Mouse (Mus musculus): Measurements from ENCODE around the gene Tubg1. TPM values are rescaled to one million over a fixed set of nuclear protein-coding genes. Genes with fewer than 3 reads are reported as not detected.
A peak's percentile ranks its signal among the peaks of the same experiment; 100 is the strongest.
"Not testable (repeated sequence)": the region's sequence is repeated elsewhere in the genome, so short reads cannot be mapped to it uniquely, and the experiment has no call there.

The Tubg1 gene
- total and polyA plus RNA-seq, 2 experiments: 7.6 to 11.9 TPM

DNA sequence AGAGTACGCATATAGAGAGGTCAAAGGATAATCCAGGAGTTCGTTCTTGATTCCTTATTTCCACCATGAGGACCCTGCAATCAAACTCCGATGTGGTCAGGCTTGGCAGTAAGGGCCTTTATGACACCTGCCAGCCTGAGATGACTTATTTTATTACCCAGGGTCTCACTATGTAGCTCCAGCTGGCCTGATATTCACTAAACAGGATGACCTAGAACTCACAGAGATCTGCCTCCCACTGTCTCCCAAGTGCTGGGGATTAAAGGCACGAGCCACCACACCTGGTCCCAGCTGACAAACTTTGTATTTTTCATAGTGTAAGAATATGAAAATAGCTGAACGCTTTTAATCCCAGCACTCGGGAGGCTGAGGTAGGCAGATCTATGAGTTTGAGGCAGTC, 35.4 kb downstream of the Tubg1 start:
- Histone ChIP-seq H3K4me1 (ENCODE audit: control insufficient read depth, insufficient read depth, low read length) (no peaks in the 10 kb centered on the region), H3K27ac (replicated peaks; ENCODE audit: insufficient read depth, low read depth, low read length) (no peak overlapping the region), H3K9ac (ENCODE audit: low read depth, low read length) (no peak overlapping the region), H3K36me3 (ENCODE audit: control insufficient read depth, insufficient read depth, low read length) (no peaks in the 10 kb centered on the region), H3K4me3 (ENCODE audit: insufficient read depth, low read depth, low read length) (no peak overlapping the region), H3K27me3 (ENCODE audit: control insufficient read depth, insufficient read depth, low read length) (no peaks in the 10 kb centered on the region), H3K79me2 (ENCODE audit: control insufficient read depth, insufficient read depth, low read length) (no peaks in the 10 kb centered on the region)
- 84% methylated on average over 6 of the region's 6 CpGs for WGBS
- DNase-seq (ENCODE audit: extremely low read depth, low read depth, low spot score): no peak
- TF ChIP-seq CTCF (IDR thresholded peaks at IDR 0.05; ENCODE audit: low read depth, low read length) (no peak), POLR2A (IDR thresholded peaks at IDR 0.05; ENCODE audit: extremely low read depth, insufficient read depth, low read length) (no peak)

DNA sequence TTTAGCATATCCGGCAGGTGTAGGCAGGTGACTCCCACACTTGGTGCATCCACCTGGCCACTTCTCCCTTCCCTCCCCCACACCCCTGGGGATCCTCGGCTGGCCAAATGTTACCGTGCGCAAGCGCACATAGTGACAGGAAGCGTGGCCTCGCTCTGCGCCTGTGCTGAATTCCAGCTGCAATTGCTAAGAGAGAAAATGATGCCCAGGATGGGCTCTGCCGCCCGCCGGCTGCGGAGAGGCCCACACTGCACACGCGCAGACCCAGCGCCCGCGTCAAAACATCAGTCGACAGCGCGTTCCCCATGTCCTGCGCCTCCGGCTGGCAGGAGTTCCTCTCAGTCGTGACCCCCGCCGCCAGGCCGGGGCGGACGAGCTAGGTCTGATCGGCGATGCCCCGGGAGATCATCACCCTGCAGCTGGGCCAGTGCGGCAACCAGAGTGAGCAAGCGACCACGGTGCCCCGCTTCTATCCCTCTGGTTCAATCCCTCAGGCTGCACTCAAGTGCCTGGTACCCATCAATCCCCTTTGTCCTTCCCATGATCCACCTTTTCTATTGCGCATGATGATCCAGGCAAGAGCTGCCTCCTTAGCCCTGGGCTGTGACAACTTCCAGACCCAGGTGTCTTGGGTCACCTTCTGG, 36.1 kb downstream of the Tubg1 start, which contains the start of gene Tubg2:
TSS of gene Tubg2 (plus strand) at position 180 of the 644 bp plus-strand sequence.
- Histone ChIP-seq H3K9ac (ENCODE audit: low read depth, low read length) (peak within 1 kb of the TSS; percentile 24), H3K36me3 (ENCODE audit: control insufficient read depth, insufficient read depth, low read length) (no peaks in the 10 kb centered on the region), H3K79me2 (ENCODE audit: control insufficient read depth, insufficient read depth, low read length) (no peaks in the 10 kb centered on the region), H3K4me1 (ENCODE audit: control insufficient read depth, insufficient read depth, low read length) (no peaks in the 10 kb centered on the region), H3K27me3 (ENCODE audit: control insufficient read depth, insufficient read depth, low read length) (no peaks in the 10 kb centered on the region), H3K4me3 (ENCODE audit: insufficient read depth, low read depth, low read length) (peak within 1 kb of the TSS; percentile 48; the same call in 1 of the 2 replicates), H3K27ac (replicated peaks; ENCODE audit: insufficient read depth, low read depth, low read length) (no peak within 1 kb of the TSS)
- no peak for DNase-seq (ENCODE audit: extremely low read depth, low read depth, low spot score)
- 8% methylated on average over 36 of the region's 36 CpGs for WGBS
- TF ChIP-seq CTCF (IDR thresholded peaks at IDR 0.05; ENCODE audit: low read depth, low read length): no peak
- TF ChIP-seq POLR2A (IDR thresholded peaks at IDR 0.05; ENCODE audit: extremely low read depth, insufficient read depth, low read length): no peak

DNA sequence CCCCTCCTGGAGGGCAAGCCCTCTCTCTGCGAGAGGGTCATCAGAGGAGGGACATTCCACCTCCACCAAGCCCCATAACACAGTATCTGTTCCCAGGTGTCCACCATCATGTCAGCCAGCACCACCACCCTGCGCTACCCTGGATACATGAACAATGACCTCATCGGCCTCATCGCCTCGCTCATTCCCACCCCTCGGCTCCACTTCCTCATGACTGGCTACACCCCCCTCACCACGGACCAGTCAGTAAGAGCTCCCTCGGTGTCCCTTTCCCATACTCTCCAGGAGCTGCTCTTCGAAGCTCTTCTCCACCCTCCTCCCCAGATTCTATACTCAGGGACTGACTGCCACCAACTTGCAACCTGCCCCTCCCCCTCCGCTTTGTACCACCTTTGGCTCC, 40.4 kb downstream of the Tubg1 start:
- DNase-seq (ENCODE audit: extremely low read depth, low read depth, low spot score); H3K27me3 ChIP-seq (ENCODE audit: control insufficient read depth, insufficient read depth, low read length); H3K27ac ChIP-seq (replicated peaks; ENCODE audit: insufficient read depth, low read depth, low read length); H3K4me3 ChIP-seq (ENCODE audit: insufficient read depth, low read depth, low read length); H3K79me2 ChIP-seq (ENCODE audit: control insufficient read depth, insufficient read depth, low read length); H3K9ac ChIP-seq (ENCODE audit: low read depth, low read length); H3K4me1 ChIP-seq (ENCODE audit: control insufficient read depth, insufficient read depth, low read length): not testable (repeated sequence)
- WGBS: 86% methylated on average over 9 of the region's 10 CpGs
- peaks cover 12% of the 10 kb centered on the region for H3K36me3 ChIP-seq (ENCODE audit: control insufficient read depth, insufficient read depth, low read length)

DNA sequence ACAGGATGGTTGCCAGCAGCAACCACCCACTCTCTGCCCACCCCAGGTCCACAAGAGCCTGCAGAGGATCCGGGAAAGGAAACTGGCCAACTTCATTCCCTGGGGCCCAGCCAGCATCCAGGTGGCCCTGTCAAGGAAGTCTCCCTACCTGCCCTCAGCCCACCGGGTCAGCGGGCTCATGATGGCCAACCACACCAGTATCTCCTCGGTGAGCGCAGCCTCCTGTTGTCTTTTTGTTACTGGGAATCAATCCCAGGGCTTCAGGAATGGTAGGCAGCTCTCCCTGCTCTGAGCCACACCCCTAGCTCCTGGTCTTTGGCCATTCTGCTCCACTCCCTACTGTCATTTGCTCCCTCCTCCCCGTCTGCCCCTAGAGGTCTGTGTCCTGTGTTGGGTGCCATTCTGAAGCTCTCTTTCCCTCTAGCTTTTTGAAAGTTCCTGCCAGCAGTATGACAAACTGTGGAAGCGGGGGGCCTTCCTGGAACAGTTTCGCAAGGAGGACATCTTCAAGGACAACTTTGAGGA, 41.3 kb downstream of the Tubg1 start:
- not testable (repeated sequence) for H3K79me2 ChIP-seq (ENCODE audit: control insufficient read depth, insufficient read depth, low read length); H3K9ac ChIP-seq (ENCODE audit: low read depth, low read length); H3K27ac ChIP-seq (replicated peaks; ENCODE audit: insufficient read depth, low read depth, low read length); DNase-seq (ENCODE audit: extremely low read depth, low read depth, low spot score); H3K4me3 ChIP-seq (ENCODE audit: insufficient read depth, low read depth, low read length); H3K27me3 ChIP-seq (ENCODE audit: control insufficient read depth, insufficient read depth, low read length); H3K4me1 ChIP-seq (ENCODE audit: control insufficient read depth, insufficient read depth, low read length)
- peaks cover 19% of the 10 kb centered on the region for H3K36me3 ChIP-seq (ENCODE audit: control insufficient read depth, insufficient read depth, low read length)
- 83% methylated on average over 8 of the region's 8 CpGs for WGBS

DNA sequence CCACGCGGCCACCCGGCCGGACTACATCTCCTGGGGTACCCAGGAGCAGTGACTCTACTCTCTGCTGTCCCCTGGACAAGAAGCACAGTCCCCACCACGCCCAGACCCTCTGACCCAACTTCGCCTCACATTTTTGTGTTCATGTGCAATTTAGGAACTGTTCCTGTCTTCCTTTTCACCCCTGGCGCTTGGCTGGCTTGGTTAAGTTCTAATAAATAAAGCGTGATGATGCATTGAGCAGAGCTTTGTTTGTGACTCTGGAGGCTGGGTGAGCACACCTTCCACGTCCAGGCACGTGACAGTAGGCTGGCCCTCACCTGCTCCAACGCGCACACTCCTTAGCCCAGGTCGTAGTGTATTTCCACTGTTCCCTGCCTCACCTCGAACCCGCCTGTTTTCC, 41.8 kb downstream of the Tubg1 start:
- H3K79me2 ChIP-seq (ENCODE audit: control insufficient read depth, insufficient read depth, low read length): no peaks in the 10 kb centered on the region
- H3K27me3 ChIP-seq (ENCODE audit: control insufficient read depth, insufficient read depth, low read length): no peaks in the 10 kb centered on the region
- H3K36me3 ChIP-seq (ENCODE audit: control insufficient read depth, insufficient read depth, low read length): peaks cover 22% of the 10 kb centered on the region
- no peak overlapping the region for H3K27ac ChIP-seq (replicated peaks; ENCODE audit: insufficient read depth, low read depth, low read length)
- 94% methylated on average over 15 of the region's 15 CpGs for WGBS
- H3K9ac ChIP-seq (ENCODE audit: low read depth, low read length): no peak overlapping the region
- TF ChIP-seq CTCF (IDR thresholded peaks at IDR 0.05; ENCODE audit: low read depth, low read length) (no peak), POLR2A (IDR thresholded peaks at IDR 0.05; ENCODE audit: extremely low read depth, insufficient read depth, low read length) (no peak)
- no peak for DNase-seq (ENCODE audit: extremely low read depth, low read depth, low spot score)
- H3K4me1 ChIP-seq (ENCODE audit: control insufficient read depth, insufficient read depth, low read length): no peaks in the 10 kb centered on the region; the same call in 1 of the 2 replicates
- H3K4me3 ChIP-seq (ENCODE audit: insufficient read depth, low read depth, low read length): no peak overlapping the region

DNA sequence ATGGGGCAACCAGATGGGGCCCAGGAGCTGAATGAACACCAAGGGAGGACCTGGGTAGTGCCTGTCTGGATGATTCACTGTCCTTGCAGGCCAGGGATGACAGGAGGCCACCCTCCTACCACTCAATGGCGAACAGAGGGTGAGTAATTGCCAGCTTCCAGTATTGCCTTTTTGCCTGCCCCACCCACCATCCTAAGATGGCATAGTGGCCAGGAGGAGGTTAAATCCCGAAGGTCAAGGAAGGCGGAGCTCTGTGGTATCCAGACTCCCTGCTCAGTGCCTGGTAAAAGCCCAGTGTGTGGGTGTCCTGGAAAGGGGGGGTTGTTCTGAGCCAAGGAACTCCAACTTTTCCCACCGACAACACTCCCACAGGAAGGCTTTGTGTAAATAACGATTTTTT, 42.6 kb downstream of the Tubg1 start:
- no peaks in the 10 kb centered on the region for H3K27me3 ChIP-seq (ENCODE audit: control insufficient read depth, insufficient read depth, low read length)
- H3K27ac ChIP-seq (replicated peaks; ENCODE audit: insufficient read depth, low read depth, low read length): no peak overlapping the region
- H3K36me3 ChIP-seq (ENCODE audit: control insufficient read depth, insufficient read depth, low read length): peaks cover 25% of the 10 kb centered on the region
- H3K79me2 ChIP-seq (ENCODE audit: control insufficient read depth, insufficient read depth, low read length): no peaks in the 10 kb centered on the region
- H3K4me1 ChIP-seq (ENCODE audit: control insufficient read depth, insufficient read depth, low read length): no peaks in the 10 kb centered on the region; the same call in 1 of the 2 replicates
- no peak for DNase-seq (ENCODE audit: extremely low read depth, low read depth, low spot score)
- no peak overlapping the region for H3K4me3 ChIP-seq (ENCODE audit: insufficient read depth, low read depth, low read length)
- TF ChIP-seq POLR2A (IDR thresholded peaks at IDR 0.05; ENCODE audit: extremely low read depth, insufficient read depth, low read length) (no peak), CTCF (IDR thresholded peaks at IDR 0.05; ENCODE audit: low read depth, low read length) (no peak)
- WGBS: 59% methylated on average over 5 of the region's 5 CpGs
- no peak overlapping the region for H3K9ac ChIP-seq (ENCODE audit: low read depth, low read length)
